Mouse (Mus musculus) frontal cortex, postnatal 36 days (tissue): ENCODE data around the gene H13.

ENCODE experiments used
- DNase-seq, 2 experiments: peaks; one replicate each; pipeline ENCODE4 v3.0.0; 2022; ENCODE audit warnings: low spot score in 2 of 2

H13 gene

GRCm38 (mm10) chr2:152700725-152701124 lies 31.5 kb downstream of the H13 start:
- DNase-seq, result no peak

GRCm38 (mm10) chr2:152703596-152704255 lies 34.5 kb downstream of the H13 start:
- DNase-seq, result no peak

- no peak for DNase-seq
Observed at GRCm38 (mm10) chr2:152704256-152704605, 35.0 kb downstream of the H13 start.

GRCm38 (mm10) chr2:152704811-152705370 lies 35.6 kb downstream of the H13 start:
- no peak for DNase-seq

GRCm38 (mm10) chr2:152705993-152706571 lies 36.8 kb downstream of the H13 start:
- DNase-seq, result peak; percentile 31 to 39

GRCm38 (mm10) chr2:152707186-152707585 lies 37.9 kb downstream of the H13 start:
- DNase-seq, result no peak

- peak; percentile 69 to 71 for DNase-seq
Observed at GRCm38 (mm10) chr2:152707627-152708026, 38.4 kb downstream of the H13 start.

- no peak for DNase-seq
Observed at GRCm38 (mm10) chr2:152709066-152709465, 39.8 kb downstream of the H13 start.

GRCm38 (mm10) chr2:152716241-152716772 lies 47.0 kb downstream of the H13 start:
- DNase-seq, result no peak

GRCm38 (mm10) chr2:152717652-152718051 lies 48.4 kb downstream of the H13 start:
- DNase-seq, result no peak

- no peak for DNase-seq
Observed at GRCm38 (mm10) chr2:152718076-152718475, 48.8 kb downstream of the H13 start.

GRCm38 (mm10) chr2:152723651-152724331 lies 54.5 kb downstream of the H13 start:
- DNase-seq, result no peak

GRCm38 (mm10) chr2:152724332-152724723 lies 55.1 kb downstream of the H13 start:
- DNase-seq, result no peak

- no peak for DNase-seq
Observed at GRCm38 (mm10) chr2:152725178-152725750, 56.0 kb downstream of the H13 start.

- no peak for DNase-seq
Observed at GRCm38 (mm10) chr2:152726213-152726612, 57.0 kb downstream of the H13 start.

- DNase-seq, result no peak
Observed at GRCm38 (mm10) chr2:152726751-152727335, 57.6 kb downstream of the H13 start.

- DNase-seq, result no peak
Observed at GRCm38 (mm10) chr2:152727795-152728510, 58.7 kb downstream of the H13 start.

- no peak for DNase-seq
Observed at GRCm38 (mm10) chr2:152728594-152728993, 59.3 kb downstream of the H13 start.

- no peak for DNase-seq
Observed at GRCm38 (mm10) chr2:152729013-152729635, 59.9 kb downstream of the H13 start.

GRCm38 (mm10) chr2:152729636-152730020 lies 60.4 kb downstream of the H13 start:
- no peak for DNase-seq

- no peak for DNase-seq
Observed at GRCm38 (mm10) chr2:152733201-152733600, 63.9 kb downstream of the H13 start.
